Mouse (Mus musculus) gastrocnemius, postnatal 10 days (tissue): ENCODE data around the gene Olfr312. TPM values are rescaled to one million over a fixed set of nuclear protein-coding genes. Genes with fewer than 3 reads are reported as not detected.
"Not testable (repeated sequence)": the region's sequence is repeated elsewhere in the genome, so short reads cannot be mapped to it uniquely, and the experiment has no call there.

Experiments used
- DNase-seq: peaks from one replicate; pipeline ENCODE4 v3.0.0; 2021; ENCODE audit warnings: mixed read lengths
- long read RNA-seq, 2 experiments: library from polyadenylated mRNA; stranded (forward); transcript quantifications; one replicate each; pipeline ENCODE4 v2.0.0; 2021
- total RNA-seq, 2 experiments: library from RNA; stranded (reverse); gene quantifications; 2 replicates each; pipeline ENCODE4 v1.2.3; 2021

The Olfr312 gene
- not detected for total RNA-seq
- long read RNA-seq, experiment 1 = 0 reads
- long read RNA-seq, experiment 2 = 0 reads

- not testable (repeated sequence) for DNase-seq
These were observed at the start of gene Olfr312 for GRCm38 (mm10) chr11:58828937-58829336. Gene Olfr312 (plus strand): TSS chr11:58829237.

GRCm38 (mm10) chr11:58782480-58783089 lies 46.5 kb upstream of the Olfr312 start, which contains the start of gene Olfr314:
Gene Olfr314 (plus strand): TSS chr11:58782952.
- DNase-seq = no peak

- DNase-seq = no peak
These were observed 44.9 kb upstream of the Olfr312 start for GRCm38 (mm10) chr11:58784182-58784581.

GRCm38 (mm10) chr11:58787651-58788050 lies 41.4 kb upstream of the Olfr312 start:
- no peak for DNase-seq

- DNase-seq = no peak
These were observed 40.7 kb upstream of the Olfr312 start for GRCm38 (mm10) chr11:58788346-58788745.

- DNase-seq = no peak
These were observed 39.5 kb upstream of the Olfr312 start for GRCm38 (mm10) chr11:58789532-58789931.

- DNase-seq = no peak
These were observed 39.0 kb upstream of the Olfr312 start for GRCm38 (mm10) chr11:58790053-58790452.

- DNase-seq = no peak
These were observed 38.4 kb upstream of the Olfr312 start for GRCm38 (mm10) chr11:58790646-58791045.

- DNase-seq = no peak
These were observed 33.2 kb upstream of the Olfr312 start for GRCm38 (mm10) chr11:58795856-58796255.

GRCm38 (mm10) chr11:58796850-58797249 lies 32.2 kb upstream of the Olfr312 start:
- peak; percentile 14 for DNase-seq

GRCm38 (mm10) chr11:58799747-58800146 lies 29.3 kb upstream of the Olfr312 start:
- DNase-seq = no peak

GRCm38 (mm10) chr11:58801558-58802228 lies 27.3 kb upstream of the Olfr312 start, which contains the start of gene Fam183b:
Gene Fam183b (minus strand): TSS chr11:58801960.
- DNase-seq = no peak

- no peak for DNase-seq
These were observed 25.2 kb upstream of the Olfr312 start for GRCm38 (mm10) chr11:58803871-58804270.

GRCm38 (mm10) chr11:58804393-58804792 lies 24.6 kb upstream of the Olfr312 start:
- DNase-seq = no peak

- DNase-seq = no peak
These were observed 17.0 kb upstream of the Olfr312 start for GRCm38 (mm10) chr11:58812001-58812400.

- DNase-seq = not testable (repeated sequence)
These were observed 14.3 kb upstream of the Olfr312 start, which contains the start of gene Olfr313 for GRCm38 (mm10) chr11:58814700-58815099. Gene Olfr313 (plus strand): TSS chr11:58815000.

- DNase-seq = no peak
These were observed 13.4 kb upstream of the Olfr312 start for GRCm38 (mm10) chr11:58815676-58816075.

GRCm38 (mm10) chr11:58829764-58830163 lies 727 bp downstream of the Olfr312 start:
- DNase-seq = no peak

- DNase-seq = not testable (repeated sequence)
These were observed 3.5 kb downstream of the Olfr312 start for GRCm38 (mm10) chr11:58832541-58832940.

GRCm38 (mm10) chr11:58838951-58839350 lies 9.9 kb downstream of the Olfr312 start, which contains the start of gene Olfr311:
Gene Olfr311 (plus strand): TSS chr11:58839251.
- not testable (repeated sequence) for DNase-seq

GRCm38 (mm10) chr11:58846919-58847461 lies 18.0 kb downstream of the Olfr312 start, which contains the start of gene Gm12258:
Gene Gm12258 (plus strand): TSS chr11:58847158.
- peak; percentile 64 for DNase-seq

- DNase-seq = no peak
These were observed 18.6 kb downstream of the Olfr312 start for GRCm38 (mm10) chr11:58847636-58848035.

GRCm38 (mm10) chr11:58849731-58850130 lies 20.7 kb downstream of the Olfr312 start:
- DNase-seq = no peak
